Mouse (Mus musculus) hindbrain, embryonic 12.5 days (tissue): ENCODE data around the gene 2310033P09Rik. TPM values are rescaled to one million over a fixed set of nuclear protein-coding genes. Genes with fewer than 3 reads are reported as not detected.

Experiments
- ATAC-seq: fragments of 200-750 bp; cut with Nextera tagmentation; 2 replicates; pipeline ENCODE4 v1.8.0; 2017; ENCODE audit warnings: moderate TSS enrichment; ENCODE audit not compliant: low FRiP score
- H3K27ac ChIP-seq: fragments of 300-500 bp; sonication (generic); 2 replicates; pipeline ENCODE4 v1.5.1; 2016; ENCODE audit warnings: mild to moderate bottlenecking
- H3K27me3 ChIP-seq: fragments of 300-500 bp; sonication (generic); 2 replicates; pipeline ENCODE4 v1.6.1; 2016; ENCODE audit warnings: mild to moderate bottlenecking
- H3K36me3 ChIP-seq: fragments of 300-500 bp; sonication (generic); 2 replicates; pipeline ENCODE4 v1.6.1; 2016; ENCODE audit warnings: mild to moderate bottlenecking
- H3K4me1 ChIP-seq: fragments of 300-500 bp; sonication (generic); 2 replicates; pipeline ENCODE4 v1.6.1; 2016
- H3K4me2 ChIP-seq: fragments of 300-500 bp; sonication (generic); replicated peaks from 2 replicates; pipeline ENCODE4 v1.6.1; 2016; ENCODE audit warnings: mild to moderate bottlenecking
- H3K4me3 ChIP-seq: fragments of 300-500 bp; sonication (generic); 2 replicates; pipeline ENCODE4 v1.5.1; 2016; ENCODE audit warnings: mild to moderate bottlenecking
- H3K9ac ChIP-seq: fragments of 300-500 bp; sonication (generic); 2 replicates; pipeline ENCODE4 v1.6.1; 2016; ENCODE audit warnings: mild to moderate bottlenecking, moderate library complexity
- H3K9me3 ChIP-seq: fragments of 300-500 bp; sonication (generic); replicated peaks from 2 replicates; pipeline ENCODE4 v1.6.1; 2016; ENCODE audit warnings: mild to moderate bottlenecking
- WGBS: fragments of 180-500 bp; shearing (Covaris S2); methylation state at CpG from one replicate; pipeline ENCODE4 v1.1.7; 2016; 5-methylcytosine and 5-hydroxymethylcytosine counted together
- polyA plus RNA-seq: library from polyadenylated mRNA; unstranded; fragments of >200 nt; fragmentation: Nextera tagmentation; extraction: Ambion mirVana; gene quantifications from 2 replicates; pipeline ENCODE4 v1.2.1, GENCODE M21; 2016

The 2310033P09Rik gene
- polyA plus RNA-seq, 1 experiment from 2014 or later, result 31.9 TPM

DNA sequence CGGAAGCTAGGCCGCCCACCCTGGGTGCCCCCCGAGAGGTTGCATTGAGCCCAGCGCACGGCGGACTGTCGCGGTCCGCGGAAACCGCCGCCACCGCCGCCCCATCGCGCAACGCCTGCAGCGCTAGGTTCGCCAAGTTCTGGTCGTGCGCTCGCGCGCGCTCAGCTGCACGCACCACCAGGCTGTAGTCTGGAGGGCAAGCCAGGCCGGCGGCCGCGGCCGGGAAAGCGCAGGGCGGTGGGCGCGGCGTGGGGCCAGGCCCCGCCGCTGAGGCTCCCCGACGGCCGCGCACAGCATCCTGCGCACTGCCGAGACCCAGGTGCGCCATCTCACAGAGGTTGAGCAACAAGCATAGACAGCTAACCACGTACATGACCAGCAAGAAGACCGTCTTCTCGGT lies 31.6 kb upstream of the 2310033P09Rik start:
- Histone ChIP-seq H3K4me1 (peaks cover 5% of the 10 kb centered on the region), H3K4me3 (peak overlapping the region; percentile 10), H3K36me3 (no peaks in the 10 kb centered on the region), H3K27ac (no peak overlapping the region), H3K9ac (no peak overlapping the region), H3K9me3 (no peaks in the 10 kb centered on the region), H3K27me3 (peaks cover 63% of the 10 kb centered on the region), H3K4me2 (peak overlapping the region; percentile 21)
- ATAC-seq, result no peak
- WGBS, result 6% methylated on average over 47 of the region's 48 CpGs

DNA sequence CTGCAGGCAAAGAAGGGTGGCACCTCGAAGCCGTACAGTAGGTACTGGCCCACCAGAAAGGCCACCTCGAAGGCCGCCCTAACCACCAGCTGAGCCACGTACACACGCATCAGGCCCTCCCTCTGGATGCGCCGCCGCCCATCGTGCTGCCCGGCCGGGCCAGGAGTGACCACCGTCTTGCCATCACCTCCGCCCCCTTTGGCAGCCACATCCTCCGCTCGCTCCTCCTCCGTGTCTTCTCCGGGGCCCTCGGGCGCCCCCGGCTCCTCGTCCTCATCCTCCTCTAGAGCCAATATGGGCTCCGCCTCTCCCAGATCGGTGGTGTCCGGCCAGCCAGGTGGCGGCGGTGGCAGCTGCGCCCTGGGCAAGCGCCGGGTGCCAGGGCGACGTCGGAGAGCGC lies 31.2 kb upstream of the 2310033P09Rik start:
- Histone ChIP-seq H3K4me3 (peak overlapping the region; percentile 10), H3K27me3 (peaks cover 59% of the 10 kb centered on the region), H3K9ac (no peak overlapping the region), H3K4me2 (peak overlapping the region; percentile 21; the same call in 1 of the 2 replicates), H3K27ac (no peak overlapping the region), H3K9me3 (no peaks in the 10 kb centered on the region), H3K4me1 (peaks cover 5% of the 10 kb centered on the region), H3K36me3 (no peaks in the 10 kb centered on the region)
- 9% methylated on average over 34 of the region's 34 CpGs for WGBS
- ATAC-seq, result no peak

DNA sequence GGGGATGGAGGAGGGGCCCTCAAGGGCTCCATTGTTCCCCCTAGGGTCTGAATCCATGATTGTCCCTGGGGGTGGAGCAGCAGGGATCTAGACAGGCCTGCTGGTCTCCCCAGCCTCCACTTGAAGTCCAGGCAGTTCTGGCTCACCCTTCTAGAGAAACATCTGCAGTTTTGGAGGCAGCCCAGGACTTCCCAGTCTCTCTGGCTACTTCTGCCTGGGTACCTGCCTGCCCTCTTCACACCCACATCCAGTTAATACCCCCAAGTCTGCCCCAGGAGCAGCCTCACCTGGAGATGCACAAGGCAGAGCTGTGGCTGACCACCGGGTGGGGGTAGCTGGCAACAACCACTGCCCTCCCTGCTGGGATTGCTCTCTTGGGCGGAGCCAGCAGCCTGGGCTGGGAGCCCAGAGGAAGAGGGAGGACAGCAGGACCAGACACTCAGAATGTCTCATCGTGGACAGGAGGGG lies 25.2 kb upstream of the 2310033P09Rik start, which contains the start of gene Gjc2:
Gene Gjc2, minus strand, starts transcription at position 350 of the 468 bp plus-strand sequence.
- Histone ChIP-seq H3K4me3 (no peak within 1 kb of the TSS), H3K36me3 (peaks cover 27% of the 10 kb centered on the region), H3K4me2 (no peak within 1 kb of the TSS), H3K27me3 (peaks cover 16% of the 10 kb centered on the region), H3K27ac (no peak within 1 kb of the TSS), H3K9me3 (no peaks in the 10 kb centered on the region), H3K4me1 (0 out of 2 replicates have a peak, but pooled peaks cover 4% of the 10 kb centered on the region), H3K9ac (no peak within 1 kb of the TSS)
- 50% methylated on average over 3 of the region's 3 CpGs for WGBS
- no peak for ATAC-seq

DNA sequence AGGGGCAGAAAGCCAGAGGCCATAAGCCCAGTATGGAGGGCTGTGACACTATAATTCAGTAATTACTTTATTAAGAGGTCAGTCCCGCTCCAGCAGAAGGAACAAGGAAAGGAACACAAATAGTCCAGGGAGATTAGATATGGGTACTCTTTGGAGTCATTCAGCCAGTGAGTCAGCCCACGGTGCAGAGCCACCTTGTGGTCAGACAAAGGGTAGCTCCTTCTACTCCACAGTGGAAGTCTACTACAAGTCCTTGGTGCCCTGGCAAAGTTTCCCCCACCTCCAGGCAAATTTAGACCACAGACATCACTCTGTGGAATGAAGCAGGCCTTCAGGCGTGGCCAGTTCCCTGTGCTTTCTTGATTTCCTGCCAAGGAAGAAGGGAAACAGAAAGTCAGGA lies 24.3 kb upstream of the 2310033P09Rik start:
- Histone ChIP-seq H3K4me3 (no peak overlapping the region), H3K9ac (no peak overlapping the region), H3K9me3 (no peaks in the 10 kb centered on the region), H3K4me1 (0 out of 2 replicates have a peak, but pooled peaks cover 5% of the 10 kb centered on the region), H3K36me3 (peaks cover 27% of the 10 kb centered on the region), H3K27ac (no peak overlapping the region), H3K4me2 (no peak overlapping the region), H3K27me3 (peaks cover 6% of the 10 kb centered on the region)
- no peak for ATAC-seq
- 45% methylated on average over 3 of the region's 3 CpGs for WGBS

DNA sequence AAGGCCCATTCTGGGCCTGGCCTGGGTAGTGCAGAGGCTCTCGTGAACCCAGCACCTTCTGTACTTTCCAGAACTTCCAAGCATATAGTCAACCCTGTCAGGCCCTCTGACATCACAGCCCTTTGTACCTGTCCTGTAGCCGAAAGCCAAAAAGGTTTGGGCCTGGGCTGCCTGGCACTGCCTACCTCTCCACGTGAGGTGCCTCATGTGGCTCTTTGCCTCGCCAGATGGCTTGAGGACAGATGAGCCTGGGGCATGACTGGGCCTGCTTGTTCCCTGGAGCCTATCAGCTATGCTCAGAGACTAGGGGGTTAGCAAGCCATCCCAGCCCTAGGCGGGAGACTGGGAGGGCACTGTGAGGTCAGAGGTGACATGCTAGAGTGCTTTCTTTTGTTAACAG lies 22.6 kb upstream of the 2310033P09Rik start:
- 78% methylated on average over 5 of the region's 5 CpGs for WGBS
- Histone ChIP-seq H3K36me3 (peaks cover 27% of the 10 kb centered on the region), H3K9ac (no peak overlapping the region), H3K27ac (no peak overlapping the region), H3K27me3 (no peaks in the 10 kb centered on the region), H3K4me3 (no peak overlapping the region), H3K9me3 (no peaks in the 10 kb centered on the region), H3K4me1 (peaks cover 11% of the 10 kb centered on the region; the same call in 1 of the 2 replicates), H3K4me2 (no peak overlapping the region)
- ATAC-seq, result no peak

DNA sequence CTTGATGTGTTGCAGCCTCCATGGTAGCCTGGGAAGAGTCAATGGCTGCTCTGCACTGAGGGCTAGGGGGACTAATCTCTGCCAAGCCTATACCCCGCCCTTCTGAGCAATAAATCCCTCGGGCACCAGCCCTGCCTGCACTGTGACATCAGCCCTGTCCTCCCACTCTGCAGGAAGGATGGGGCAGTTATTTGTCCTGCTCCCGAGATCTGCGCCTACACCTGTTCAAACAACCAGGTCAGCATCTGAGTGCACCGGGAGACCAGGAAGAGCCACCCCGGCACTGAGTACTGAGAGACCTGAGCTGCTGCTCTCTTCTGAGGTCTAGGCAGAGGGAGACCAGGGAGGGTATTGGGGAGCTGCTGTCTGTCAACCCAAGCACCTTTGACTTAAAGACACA lies 20.4 kb upstream of the 2310033P09Rik start:
- Histone ChIP-seq H3K9me3 (no peaks in the 10 kb centered on the region), H3K4me3 (no peak overlapping the region), H3K4me1 (peaks cover 15% of the 10 kb centered on the region), H3K36me3 (peaks cover 25% of the 10 kb centered on the region), H3K27ac (no peak overlapping the region), H3K9ac (no peak overlapping the region), H3K4me2 (no peak overlapping the region), H3K27me3 (no peaks in the 10 kb centered on the region)
- 87% methylated on average over 6 of the region's 6 CpGs for WGBS
- ATAC-seq, result no peak

DNA sequence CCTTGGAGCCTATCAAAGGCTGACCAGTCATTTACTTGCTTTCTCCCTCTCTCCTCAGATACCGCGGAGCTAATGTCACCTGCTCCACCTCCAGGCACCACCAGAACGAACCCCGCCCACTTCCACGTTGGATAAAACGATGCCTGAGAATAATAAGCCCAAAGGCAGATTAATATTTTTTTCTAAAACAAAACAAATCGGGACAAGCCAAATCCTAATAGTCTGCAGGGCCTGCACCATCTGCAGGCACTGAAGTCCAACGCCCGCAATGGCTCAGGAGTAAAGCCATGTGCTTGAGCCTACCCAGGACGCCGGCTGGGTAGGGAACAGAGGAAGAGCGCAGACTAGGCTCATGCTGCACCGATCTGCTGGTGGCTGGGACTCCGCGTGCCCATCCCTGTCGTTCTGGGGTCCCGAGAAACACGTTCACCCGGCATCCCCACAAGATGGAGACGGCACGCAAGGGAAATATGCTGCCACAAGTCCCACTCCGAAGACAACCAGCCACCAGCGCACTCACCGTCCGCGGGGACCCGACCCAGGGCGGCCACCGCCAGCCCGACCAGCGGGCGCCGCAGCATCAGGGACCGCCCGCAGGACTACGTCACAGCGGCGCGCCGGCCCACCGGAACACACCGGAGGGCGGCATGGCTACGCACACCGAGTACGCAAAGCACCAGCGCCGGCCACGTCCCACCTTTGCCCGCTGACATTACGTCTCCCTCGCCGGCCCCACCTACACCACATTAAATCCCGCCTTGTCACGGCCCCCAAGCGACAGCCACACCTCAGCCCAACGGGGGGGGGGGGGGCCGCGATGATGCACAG lies 16.7 kb upstream of the 2310033P09Rik start:
- Histone ChIP-seq H3K4me1 (peaks cover 13% of the 10 kb centered on the region), H3K9ac (peak overlapping the region; percentile 75), H3K27ac (peak overlapping the region; percentile 92), H3K36me3 (no peaks in the 10 kb centered on the region), H3K27me3 (peaks cover 8% of the 10 kb centered on the region; the same call in 1 of the 2 replicates), H3K4me2 (peak overlapping the region; percentile 56), H3K4me3 (peak overlapping the region; percentile 63), H3K9me3 (no peaks in the 10 kb centered on the region)
- under 1% methylated on average over 58 of the region's 59 CpGs for WGBS
- ATAC-seq, result peak; percentile 97

DNA sequence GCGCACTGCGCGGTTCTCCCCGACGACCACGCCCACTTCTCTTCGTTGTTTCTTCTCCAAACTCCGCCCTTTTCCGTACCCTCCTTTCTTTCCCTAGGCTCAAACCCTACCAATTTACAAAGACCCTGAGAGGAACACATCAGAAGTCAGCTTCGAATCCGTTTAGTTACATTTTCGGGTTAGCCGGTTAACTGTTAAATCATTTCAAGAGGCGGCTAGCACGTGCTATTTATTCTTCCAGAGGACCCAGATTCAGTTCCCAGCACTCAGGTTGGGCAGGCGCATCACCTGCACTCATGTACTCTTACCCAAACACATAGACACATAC lies 16.1 kb upstream of the 2310033P09Rik start, which contains the start of gene Guk1:
Gene Guk1, minus strand, starts transcription at position 154 of the 328 bp plus-strand sequence.
- H3K36me3 ChIP-seq, result no peaks in the 10 kb centered on the region
- H3K4me1 ChIP-seq, result peaks cover 13% of the 10 kb centered on the region
- no peaks in the 10 kb centered on the region for H3K9me3 ChIP-seq
- H3K27ac ChIP-seq, result peak within 1 kb of the TSS; percentile 92
- H3K27me3 ChIP-seq, result peaks cover 8% of the 10 kb centered on the region; the same call in 1 of the 2 replicates
- peak; percentile 14; the same call in 1 of the 2 replicates for ATAC-seq
- peak within 1 kb of the TSS; percentile 63 for H3K4me3 ChIP-seq
- peak within 1 kb of the TSS; percentile 75 for H3K9ac ChIP-seq
- peak within 1 kb of the TSS; percentile 56 for H3K4me2 ChIP-seq
- 5% methylated on average over 16 of the region's 16 CpGs for WGBS

DNA sequence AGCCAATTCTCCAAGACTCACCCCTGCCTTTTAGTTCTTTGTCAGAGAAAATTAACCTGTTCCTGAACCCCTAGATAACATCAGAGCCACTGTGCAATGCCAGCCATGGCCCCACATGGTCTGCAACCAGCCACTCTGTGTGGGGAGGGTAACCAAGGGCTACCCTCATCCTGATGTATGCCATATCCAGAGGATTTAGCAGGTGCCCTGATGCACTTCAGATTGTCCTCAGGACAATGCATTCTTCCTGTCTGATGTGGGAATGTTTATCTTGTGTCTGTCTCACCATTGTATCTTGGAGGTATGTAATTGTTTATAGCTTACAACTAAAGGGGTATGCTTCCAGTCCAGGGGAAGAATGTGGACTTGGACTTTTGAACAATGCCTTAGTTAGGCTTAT lies 11.9 kb upstream of the 2310033P09Rik start:
- H3K4me2 ChIP-seq, result no peak overlapping the region
- H3K9ac ChIP-seq, result no peak overlapping the region
- H3K27me3 ChIP-seq, result peaks cover 8% of the 10 kb centered on the region; the same call in 1 of the 2 replicates
- no peak overlapping the region for H3K4me3 ChIP-seq
- peaks cover 3% of the 10 kb centered on the region for H3K4me1 ChIP-seq
- H3K36me3 ChIP-seq, result 0 out of 2 replicates have a peak, but pooled peaks cover 7% of the 10 kb centered on the region
- H3K27ac ChIP-seq, result no peak overlapping the region
- H3K9me3 ChIP-seq, result no peaks in the 10 kb centered on the region
- no peak for ATAC-seq

DNA sequence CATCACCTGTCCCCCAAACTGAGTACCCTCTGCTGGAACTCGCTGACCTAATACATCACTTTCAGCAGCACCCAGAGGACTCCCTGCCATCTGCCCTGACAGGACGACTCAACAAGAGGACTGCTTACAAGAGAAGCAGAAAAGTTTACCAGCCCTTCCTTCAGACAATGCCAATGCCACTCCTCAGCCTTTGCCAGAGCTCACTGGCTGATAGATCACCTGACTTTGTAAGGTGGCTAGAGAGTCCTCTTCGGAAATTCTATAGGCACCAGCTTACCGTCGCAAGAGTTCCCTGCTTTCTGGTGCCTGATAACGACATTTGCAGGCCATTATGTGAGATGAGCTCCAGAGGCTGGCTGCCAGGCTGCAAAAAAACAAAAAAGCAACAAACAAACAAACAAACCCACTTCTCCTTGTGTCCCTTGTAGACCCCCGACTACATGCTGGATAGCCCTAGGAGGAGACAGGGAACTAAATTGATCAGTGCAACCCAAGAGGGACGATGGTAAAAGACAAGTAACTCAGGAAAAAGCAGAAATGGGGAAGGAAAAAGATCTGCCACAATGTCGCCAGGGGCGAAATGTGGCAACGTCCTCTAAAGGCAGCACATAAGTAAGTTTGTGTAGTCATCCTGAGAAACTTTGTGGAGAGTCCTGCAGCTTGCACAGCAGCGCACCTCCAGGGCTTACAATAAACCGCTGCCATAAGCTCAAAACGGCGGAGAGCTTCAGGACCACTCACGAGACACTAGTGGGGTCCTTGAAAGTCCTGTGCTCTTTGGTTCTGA lies 6.7 kb upstream of the 2310033P09Rik start:
- 0 out of 2 replicates have a peak overlapping the region, but pooled peaks have one; percentile 52 for H3K27ac ChIP-seq
- 33% methylated on average over 16 of the region's 16 CpGs for WGBS
- ATAC-seq, result no peak; the same call in 1 of the 2 replicates
- H3K27me3 ChIP-seq, result no peaks in the 10 kb centered on the region
- H3K4me2 ChIP-seq, result peak overlapping the region; percentile 86
- peak overlapping the region; percentile 83 for H3K9ac ChIP-seq
- no peaks in the 10 kb centered on the region for H3K9me3 ChIP-seq
- peaks cover 14% of the 10 kb centered on the region for H3K4me1 ChIP-seq
- peak overlapping the region; percentile 69 for H3K4me3 ChIP-seq
- H3K36me3 ChIP-seq, result peaks cover 28% of the 10 kb centered on the region

DNA sequence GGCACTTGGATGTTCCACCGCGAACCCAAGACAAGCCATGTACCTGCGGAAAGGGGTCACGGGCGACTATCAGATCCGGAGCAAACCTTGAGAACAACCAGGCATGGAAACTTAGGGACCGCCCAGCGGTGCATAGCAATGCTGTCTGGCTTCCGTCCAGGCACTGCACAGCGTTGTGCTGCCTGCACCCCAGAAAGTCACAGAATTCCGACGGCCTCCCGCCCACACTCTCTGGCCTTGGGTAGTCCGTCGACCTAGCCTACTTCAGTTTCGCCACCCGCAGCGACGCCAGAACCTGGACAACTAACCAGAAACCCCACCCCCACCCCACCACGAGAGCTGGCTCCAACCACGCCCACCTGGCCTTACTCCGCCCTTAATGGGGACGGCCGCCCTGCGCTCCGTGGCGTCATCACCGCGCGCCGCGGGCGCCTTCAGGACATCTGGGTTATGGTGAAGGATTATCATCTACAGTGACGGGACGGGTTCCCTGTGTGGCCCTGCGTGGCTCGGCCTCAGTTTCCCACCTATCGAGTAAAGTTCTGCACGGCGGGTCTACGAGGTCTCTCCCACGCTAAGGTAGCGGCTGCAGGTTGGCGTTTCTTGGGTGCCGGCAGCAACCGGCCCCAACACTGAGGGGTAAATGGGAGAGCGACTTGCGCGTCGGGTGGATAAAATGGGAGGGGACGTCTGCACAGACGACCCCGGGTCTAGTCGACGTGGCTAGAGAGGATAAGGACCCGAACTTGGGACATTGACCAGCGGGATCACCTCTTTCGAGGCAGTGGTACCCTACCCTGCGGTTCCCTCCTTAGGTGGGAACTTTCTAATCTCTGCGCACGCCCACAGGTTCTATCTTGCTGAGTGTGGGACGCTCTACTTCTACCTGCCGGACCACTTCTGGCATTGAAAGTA lies 5.8 kb upstream of the 2310033P09Rik start, which contains the start of gene Mrpl55:
Gene Mrpl55, plus strand, starts transcription at position 406 of the 915 bp plus-strand sequence.
- WGBS, result under 1% methylated on average over 63 of the region's 63 CpGs
- Histone ChIP-seq H3K36me3 (peaks cover 34% of the 10 kb centered on the region), H3K27me3 (no peaks in the 10 kb centered on the region), H3K4me1 (peaks cover 14% of the 10 kb centered on the region), H3K9ac (peak within 1 kb of the TSS; percentile 83), H3K4me2 (peak within 1 kb of the TSS; percentile 86), H3K27ac (peak within 1 kb of the TSS; percentile 52; the same call in 1 of the 2 replicates), H3K9me3 (no peaks in the 10 kb centered on the region), H3K4me3 (peak within 1 kb of the TSS; percentile 69)
- ATAC-seq, result peak; percentile 89
